Mouse (Mus musculus): ENCODE data around the gene Sipa1l3. TPM values are rescaled to one million over a fixed set of nuclear protein-coding genes. Genes with fewer than 3 reads are reported as not detected.

The Sipa1l3 gene
- total and polyA plus RNA-seq, 2 experiments from 2014 or later = 19.7 to 110 TPM

DNA sequence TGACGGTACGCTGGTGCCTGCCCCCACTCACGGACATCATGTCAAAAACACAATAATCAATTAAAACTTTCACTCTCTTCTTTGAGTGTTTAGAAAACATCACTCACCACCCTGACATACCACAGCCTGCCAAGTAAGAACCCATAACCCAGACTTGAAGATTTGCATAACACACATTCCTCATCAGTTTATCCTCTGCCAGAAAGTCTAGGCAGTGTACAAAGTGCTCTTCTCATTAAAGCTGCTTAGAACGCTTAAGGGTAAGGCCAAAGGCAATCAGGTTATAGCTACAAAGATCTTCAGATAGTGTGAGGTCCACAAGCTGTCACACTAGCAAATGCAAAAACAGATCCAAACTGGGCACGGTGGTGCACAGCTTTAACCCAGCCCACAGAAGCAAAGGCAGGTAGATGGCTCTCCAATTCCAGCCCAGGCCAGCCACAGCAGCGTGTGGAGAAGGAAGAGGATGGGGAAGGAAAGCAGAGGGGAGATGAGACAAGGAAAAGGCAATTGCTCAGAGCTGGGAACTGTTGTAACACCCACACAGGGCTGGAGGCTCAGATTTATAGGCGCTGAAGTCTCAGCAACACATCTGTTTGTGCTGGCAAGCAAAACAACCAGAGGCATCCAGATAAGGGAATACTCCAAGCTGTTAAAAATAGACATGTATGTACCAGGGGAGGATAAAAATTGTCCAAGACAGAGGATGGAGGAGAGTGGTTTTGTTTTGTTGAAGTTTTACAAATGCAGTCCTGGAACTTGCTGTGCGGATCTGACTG lies 246.6 kb downstream of the Sipa1l3 start:
- H3K9me3 ChIP-seq (ENCODE audit: low read length) = no peaks in the 10 kb centered on the region
- 0 out of 2 replicates have a peak overlapping the region, but pooled peaks have one; percentile 17 for H3K9ac ChIP-seq (replicated peaks; ENCODE audit: low read length)
- no peak overlapping the region for H3K27ac ChIP-seq
- no peak for TF ChIP-seq CTCF (IDR thresholded peaks at IDR 0.05; ENCODE audit: low read depth)
- H3K36me3 ChIP-seq (ENCODE audit: insufficient read depth, low read length) = no peaks in the 10 kb centered on the region
- 78% methylated on average over 8 of the region's 8 CpGs for WGBS
- DNase-seq (ENCODE audit: low spot score) (no peak), ATAC-seq (no peak)
- no peaks in the 10 kb centered on the region for H3K27me3 ChIP-seq (ENCODE audit: insufficient read depth, low read length)
- H3K4me1 ChIP-seq (ENCODE audit: insufficient read depth, low read length) = no peaks in the 10 kb centered on the region
- no peak overlapping the region for H3K4me2 ChIP-seq (ENCODE audit: low read depth, low read length)
- H3K4me3 ChIP-seq (ENCODE audit: low read length) = no peak overlapping the region

DNA sequence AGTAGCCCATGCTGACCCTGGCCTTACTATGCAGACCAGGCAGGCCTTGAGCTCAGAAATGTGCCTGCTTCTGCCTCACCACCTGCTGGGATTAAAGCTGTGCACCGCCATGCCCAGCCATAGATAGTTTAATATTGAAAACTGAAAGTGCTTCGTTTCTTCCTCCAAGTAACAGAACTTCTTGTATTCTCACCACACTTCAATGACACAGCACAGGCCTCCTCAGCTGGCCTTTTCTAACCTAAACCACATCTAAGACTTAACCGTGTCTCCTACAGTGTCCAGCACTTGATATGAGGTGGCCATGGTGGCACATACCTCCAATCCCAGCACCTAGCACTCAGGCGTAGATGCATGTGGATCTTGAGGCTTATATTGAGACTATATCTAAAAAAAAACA lies 248.0 kb downstream of the Sipa1l3 start:
- WGBS = 85% methylated on average over 4 of the region's 4 CpGs

More for the DNA sequence above, 248.0 kb downstream of the Sipa1l3 start:
- Histone ChIP-seq H3K9ac (replicated peaks; ENCODE audit: low read length) (no peak overlapping the region), H3K4me1 (ENCODE audit: insufficient read depth, low read length) (no peaks in the 10 kb centered on the region), H3K4me3 (ENCODE audit: low read length) (no peak overlapping the region), H3K27me3 (ENCODE audit: insufficient read depth, low read length) (no peaks in the 10 kb centered on the region), H3K9me3 (ENCODE audit: low read length) (no peaks in the 10 kb centered on the region), H3K27ac (no peak overlapping the region), H3K4me2 (ENCODE audit: low read depth, low read length) (no peak overlapping the region), H3K36me3 (ENCODE audit: insufficient read depth, low read length) (no peaks in the 10 kb centered on the region)
- TF ChIP-seq CTCF (IDR thresholded peaks at IDR 0.05; ENCODE audit: low read depth) = no peak
- ATAC-seq = no peak
- DNase-seq (ENCODE audit: low spot score) = no peak

Other genes with a start within 250 kb of the Sipa1l3 start
- 33.4 and 38.6 TPM in 2 replicates for gene Spint2, start 236.7 kb downstream of the Sipa1l3 start, total RNA-seq (2014; rRNA removed)
- gene Spint2, start 236.7 kb downstream of the Sipa1l3 start, polyA plus RNA-seq (2015; fragmentation: Nextera tagmentation; extraction: Ambion mirVana) = 123 and 133 TPM in 2 replicates
- 3.4 and 8.4 TPM in 2 replicates for gene Ppp1r14a, start 229.3 kb downstream of the Sipa1l3 start, total RNA-seq (2014; rRNA removed)
- 3.2 and 3.4 TPM in 2 replicates for gene Ppp1r14a, start 229.3 kb downstream of the Sipa1l3 start, polyA plus RNA-seq (2015; fragmentation: Nextera tagmentation; extraction: Ambion mirVana)
- gene Dpf1, start 214.7 kb downstream of the Sipa1l3 start, total RNA-seq (2014; rRNA removed) = 131 and 158 TPM in 2 replicates
- gene Dpf1, start 214.7 kb downstream of the Sipa1l3 start, polyA plus RNA-seq (2015; fragmentation: Nextera tagmentation; extraction: Ambion mirVana) = 105 and 111 TPM in 2 replicates
- 0.11 and 0.37 TPM in 2 replicates for gene Catsperg2, start 208.4 kb upstream of the Sipa1l3 start, total RNA-seq (2014; rRNA removed)
- 0.28 and 0.41 TPM in 2 replicates for gene Catsperg2, start 208.4 kb upstream of the Sipa1l3 start, polyA plus RNA-seq (2015; fragmentation: Nextera tagmentation; extraction: Ambion mirVana)
- 10.7 and 11.4 TPM in 2 replicates for gene Zfp84, start 249.9 kb upstream of the Sipa1l3 start, total RNA-seq (2014; rRNA removed)
- 5.8 and 6.5 TPM in 2 replicates for gene Zfp84, start 249.9 kb upstream of the Sipa1l3 start, polyA plus RNA-seq (2015; fragmentation: Nextera tagmentation; extraction: Ambion mirVana)

Data from hindbrain, postnatal 0 days (tissue).